Mouse (Mus musculus): Measurements from ENCODE around the gene Pdss2.
A peak's percentile ranks its signal among the peaks of the same experiment; 100 is the strongest.
"Not testable (repeated sequence)": the region's sequence is repeated elsewhere in the genome, so short reads cannot be mapped to it uniquely, and the experiment has no call there.

The Pdss2 gene

GRCm38 (mm10) chr10:43376749-43377148 lies 155.5 kb downstream of the Pdss2 start:
- no peak for DNase-seq (ENCODE audit: low spot score)

GRCm38 (mm10) chr10:43378279-43378678 lies 157.0 kb downstream of the Pdss2 start:
- DNase-seq (ENCODE audit: low spot score) = peak; percentile 71

GRCm38 (mm10) chr10:43378732-43379644 lies 157.7 kb downstream of the Pdss2 start:
- DNase-seq (ENCODE audit: low spot score) = no peak

GRCm38 (mm10) chr10:43382660-43383059 lies 161.4 kb downstream of the Pdss2 start:
- DNase-seq (ENCODE audit: low spot score) = no peak

- DNase-seq (ENCODE audit: low spot score) = no peak
Observed at GRCm38 (mm10) chr10:43384623-43385022, 163.3 kb downstream of the Pdss2 start.

- DNase-seq (ENCODE audit: low spot score) = no peak
Observed at GRCm38 (mm10) chr10:43392921-43393320, 171.6 kb downstream of the Pdss2 start.

- DNase-seq (ENCODE audit: low spot score) = no peak
Observed at GRCm38 (mm10) chr10:43393818-43394217, 172.5 kb downstream of the Pdss2 start.

- DNase-seq (ENCODE audit: low spot score) = no peak
Observed at GRCm38 (mm10) chr10:43395824-43396223, 174.5 kb downstream of the Pdss2 start.

- no peak for DNase-seq (ENCODE audit: low spot score)
Observed at GRCm38 (mm10) chr10:43399596-43400316, 178.5 kb downstream of the Pdss2 start.

GRCm38 (mm10) chr10:43406107-43406506 lies 184.8 kb downstream of the Pdss2 start:
- no peak for DNase-seq (ENCODE audit: low spot score)

GRCm38 (mm10) chr10:43406885-43407284 lies 185.6 kb downstream of the Pdss2 start:
- DNase-seq (ENCODE audit: low spot score) = no peak

GRCm38 (mm10) chr10:43409506-43410230 lies 188.4 kb downstream of the Pdss2 start:
- no peak for DNase-seq (ENCODE audit: low spot score)

GRCm38 (mm10) chr10:43411164-43411563 lies 189.9 kb downstream of the Pdss2 start:
- not testable (repeated sequence) for DNase-seq (ENCODE audit: low spot score)

- no peak for DNase-seq (ENCODE audit: low spot score)
Observed at GRCm38 (mm10) chr10:43417346-43417745, 196.1 kb downstream of the Pdss2 start.

- no peak for DNase-seq (ENCODE audit: low spot score)
Observed at GRCm38 (mm10) chr10:43420660-43421413, 199.6 kb downstream of the Pdss2 start.

- DNase-seq (ENCODE audit: low spot score) = no peak
Observed at GRCm38 (mm10) chr10:43422061-43422770, 200.9 kb downstream of the Pdss2 start.

GRCm38 (mm10) chr10:43424545-43424944 lies 203.3 kb downstream of the Pdss2 start:
- no peak for DNase-seq (ENCODE audit: low spot score)

GRCm38 (mm10) chr10:43430606-43431005 lies 209.3 kb downstream of the Pdss2 start:
- DNase-seq (ENCODE audit: low spot score) = no peak

- no peak for DNase-seq (ENCODE audit: low spot score)
Observed at GRCm38 (mm10) chr10:43434326-43434725, 213.0 kb downstream of the Pdss2 start.

- DNase-seq (ENCODE audit: low spot score) = no peak
Observed at GRCm38 (mm10) chr10:43435757-43436156, 214.5 kb downstream of the Pdss2 start.

- DNase-seq (ENCODE audit: low spot score) = no peak
Observed at GRCm38 (mm10) chr10:43439492-43439941, 218.2 kb downstream of the Pdss2 start.
